Mouse (Mus musculus) kidney, embryonic 16.5 days (tissue): Measurements from ENCODE around the gene Auh. TPM values are rescaled to one million over a fixed set of nuclear protein-coding genes. Genes with fewer than 3 reads are reported as not detected.

ENCODE experiments used
- ATAC-seq: fragments of 200-750 bp; cut with Nextera tagmentation; 2 replicates; pipeline ENCODE4 v1.8.0; 2017; ENCODE audit warnings: moderate TSS enrichment; ENCODE audit not compliant: low FRiP score, low TSS enrichment
- H3K27ac ChIP-seq: fragments of 300-500 bp; sonication (generic); 2 replicates; pipeline ENCODE4 v1.5.1; 2014; ENCODE audit warnings: low read length
- H3K27me3 ChIP-seq: fragments of 300-500 bp; sonication (generic); 2 replicates; pipeline ENCODE4 v1.6.1; 2014; ENCODE audit warnings: low read length, control low read depth, mixed read lengths; ENCODE audit not compliant: insufficient read depth
- H3K36me3 ChIP-seq: fragments of 300-500 bp; sonication (generic); 2 replicates; pipeline ENCODE4 v1.6.1; 2014; ENCODE audit warnings: low read length, control low read depth, mixed read lengths; ENCODE audit not compliant: insufficient read depth
- H3K4me1 ChIP-seq: fragments of 300-500 bp; sonication (generic); 2 replicates; pipeline ENCODE4 v1.6.1; 2014; ENCODE audit warnings: low read length, control low read depth, mixed read lengths; ENCODE audit not compliant: insufficient read depth
- H3K4me2 ChIP-seq: fragments of 300-500 bp; sonication (generic); replicated peaks from 2 replicates; pipeline ENCODE4 v1.6.1; 2014; ENCODE audit warnings: low read depth, low read length
- H3K4me3 ChIP-seq: fragments of 300-500 bp; sonication (generic); 2 replicates; pipeline ENCODE4 v1.5.1; 2014; ENCODE audit warnings: mild to moderate bottlenecking, low read length
- H3K9ac ChIP-seq: fragments of 300-500 bp; sonication (generic); replicated peaks from 2 replicates; pipeline ENCODE4 v1.6.1; 2014; ENCODE audit warnings: low read length
- H3K9me3 ChIP-seq: fragments of 300-500 bp; sonication (generic); 2 replicates; pipeline ENCODE4 v1.6.1; 2016; ENCODE audit warnings: low read length, control low read depth
- WGBS: fragments of 180-500 bp; shearing (Covaris S2); extraction: QIAGEN DNeasy Blood & Tissue Kit; methylation state at CpG from one replicate; pipeline ENCODE4 v1.1.7; 2014; 5-methylcytosine and 5-hydroxymethylcytosine counted together
- polyA plus RNA-seq: library from polyadenylated mRNA; unstranded; fragments of >200 nt; fragmentation: Nextera tagmentation; extraction: Ambion mirVana; gene quantifications from 2 replicates; pipeline ENCODE4 v1.2.1, GENCODE M21; 2015

Gene Auh
- polyA plus RNA-seq, 1 experiment from 2014 or later: 68.0 TPM

GRCm38 (mm10) chr13:52930582-52930981, 1.1 kb upstream of the Auh start:
- no peak overlapping the region for H3K9ac ChIP-seq
- no peak overlapping the region for H3K4me3 ChIP-seq
- no peak overlapping the region for H3K4me2 ChIP-seq
- no peak for ATAC-seq
- 57% methylated on average over 10 of the region's 10 CpGs for WGBS
- H3K27ac ChIP-seq: no peak overlapping the region
- H3K36me3 ChIP-seq: no peaks in the 10 kb centered on the region
- H3K4me1 ChIP-seq: peaks cover 26% of the 10 kb centered on the region
- H3K9me3 ChIP-seq: no peaks in the 10 kb centered on the region
- H3K27me3 ChIP-seq: no peaks in the 10 kb centered on the region

GRCm38 (mm10) chr13:52928392-52928791, 1.1 kb downstream of the Auh start:
- ATAC-seq: no peak
- Histone ChIP-seq H3K36me3 (no peaks in the 10 kb centered on the region), H3K4me2 (peak overlapping the region; percentile 61), H3K4me1 (peaks cover 22% of the 10 kb centered on the region), H3K4me3 (peak overlapping the region; percentile 85), H3K9ac (peak overlapping the region; percentile 90), H3K27ac (no peak overlapping the region), H3K9me3 (peaks cover 6% of the 10 kb centered on the region; the same call in 1 of the 2 replicates), H3K27me3 (no peaks in the 10 kb centered on the region)
- 61% methylated on average over 9 of the region's 9 CpGs for WGBS

- ATAC-seq: no peak
- H3K9ac ChIP-seq: no peak overlapping the region
- no peaks in the 10 kb centered on the region for H3K27me3 ChIP-seq
- no peak overlapping the region for H3K4me3 ChIP-seq
- H3K27ac ChIP-seq: no peak overlapping the region
- H3K36me3 ChIP-seq: no peaks in the 10 kb centered on the region
- H3K4me2 ChIP-seq: no peak overlapping the region
- 69% methylated on average over 5 of the region's 5 CpGs for WGBS
- H3K4me1 ChIP-seq: peaks cover 16% of the 10 kb centered on the region
- H3K9me3 ChIP-seq: peaks cover 6% of the 10 kb centered on the region; the same call in 1 of the 2 replicates
Observed at GRCm38 (mm10) chr13:52924457-52924856, 5.0 kb downstream of the Auh start.

GRCm38 (mm10) chr13:52921966-52922365, 7.5 kb downstream of the Auh start:
- Histone ChIP-seq H3K27ac (no peak overlapping the region), H3K9me3 (peaks cover 6% of the 10 kb centered on the region; the same call in 1 of the 2 replicates), H3K4me1 (peaks cover 3% of the 10 kb centered on the region), H3K4me3 (no peak overlapping the region), H3K27me3 (no peaks in the 10 kb centered on the region), H3K9ac (no peak overlapping the region), H3K36me3 (no peaks in the 10 kb centered on the region), H3K4me2 (no peak overlapping the region)
- ATAC-seq: no peak
- WGBS: 56% methylated on average over 8 of the region's 8 CpGs

- no peak overlapping the region for H3K4me2 ChIP-seq
- H3K9me3 ChIP-seq: peaks cover 6% of the 10 kb centered on the region; the same call in 1 of the 2 replicates
- peaks cover 3% of the 10 kb centered on the region for H3K4me1 ChIP-seq
- peak overlapping the region; percentile 33; the same call in 1 of the 2 replicates for H3K27ac ChIP-seq
- ATAC-seq: no peak
- no peaks in the 10 kb centered on the region for H3K27me3 ChIP-seq
- no peak overlapping the region for H3K4me3 ChIP-seq
- 54% methylated on average over 7 of the region's 7 CpGs for WGBS
- H3K9ac ChIP-seq: no peak overlapping the region
- no peaks in the 10 kb centered on the region for H3K36me3 ChIP-seq
Observed at GRCm38 (mm10) chr13:52921065-52921825, 8.2 kb downstream of the Auh start.

- Histone ChIP-seq H3K9ac (no peak overlapping the region), H3K9me3 (no peaks in the 10 kb centered on the region), H3K4me1 (peaks cover 3% of the 10 kb centered on the region), H3K27me3 (no peaks in the 10 kb centered on the region), H3K4me3 (no peak overlapping the region), H3K27ac (no peak overlapping the region), H3K36me3 (no peaks in the 10 kb centered on the region), H3K4me2 (no peak overlapping the region)
- WGBS: 82% methylated on average over 10 of the region's 10 CpGs
- ATAC-seq: no peak
Observed at GRCm38 (mm10) chr13:52919790-52920352, 9.6 kb downstream of the Auh start.

GRCm38 (mm10) chr13:52918333-52918732, 11.1 kb downstream of the Auh start:
- Histone ChIP-seq H3K27me3 (no peaks in the 10 kb centered on the region), H3K9me3 (no peaks in the 10 kb centered on the region), H3K27ac (no peak overlapping the region), H3K4me1 (peaks cover 7% of the 10 kb centered on the region), H3K4me2 (no peak overlapping the region), H3K9ac (no peak overlapping the region), H3K36me3 (no peaks in the 10 kb centered on the region), H3K4me3 (no peak overlapping the region)
- ATAC-seq: no peak
- WGBS: 85% methylated on average over 5 of the region's 5 CpGs

GRCm38 (mm10) chr13:52914591-52915110, 14.8 kb downstream of the Auh start:
- Histone ChIP-seq H3K4me1 (0 out of 2 replicates have a peak, but pooled peaks cover 3% of the 10 kb centered on the region), H3K27ac (no peak overlapping the region), H3K4me3 (no peak overlapping the region), H3K4me2 (no peak overlapping the region), H3K9me3 (no peaks in the 10 kb centered on the region), H3K9ac (no peak overlapping the region), H3K27me3 (no peaks in the 10 kb centered on the region), H3K36me3 (0 out of 2 replicates have a peak, but pooled peaks cover 7% of the 10 kb centered on the region)
- WGBS: 59% methylated on average over 19 of the region's 19 CpGs
- no peak for ATAC-seq

- Histone ChIP-seq H3K4me2 (no peak overlapping the region), H3K36me3 (peaks cover 9% of the 10 kb centered on the region), H3K4me3 (no peak overlapping the region), H3K27ac (no peak overlapping the region), H3K27me3 (no peaks in the 10 kb centered on the region), H3K4me1 (0 out of 2 replicates have a peak, but pooled peaks cover 3% of the 10 kb centered on the region), H3K9me3 (no peaks in the 10 kb centered on the region), H3K9ac (no peak overlapping the region)
- ATAC-seq: no peak
- 79% methylated on average over 7 of the region's 7 CpGs for WGBS
Observed at GRCm38 (mm10) chr13:52913926-52914325, 15.6 kb downstream of the Auh start.

GRCm38 (mm10) chr13:52912495-52912894, 17.0 kb downstream of the Auh start:
- H3K27ac ChIP-seq: no peak overlapping the region
- WGBS: 46% methylated on average over 8 of the region's 8 CpGs
- H3K4me1 ChIP-seq: 0 out of 2 replicates have a peak, but pooled peaks cover 3% of the 10 kb centered on the region
- ATAC-seq: peak; percentile 54; the same call in 1 of the 2 replicates
- no peak overlapping the region for H3K4me2 ChIP-seq
- peaks cover 19% of the 10 kb centered on the region for H3K36me3 ChIP-seq
- no peak overlapping the region for H3K4me3 ChIP-seq
- no peaks in the 10 kb centered on the region for H3K27me3 ChIP-seq
- H3K9me3 ChIP-seq: no peaks in the 10 kb centered on the region
- H3K9ac ChIP-seq: no peak overlapping the region
